Mouse (Mus musculus) small intestine, adult 2 months (tissue): ENCODE measurements at regions not wholly inside any gene's neighbourhood (a gene's known extent, or its start where the extent isn't known, plus 50 kb on each side); places are given as distances from the start of the nearest gene placed in this dataset.

ENCODE experiments used
- CTCF ChIP-seq: fragments of 200-500 bp; IDR thresholded peaks from 2 replicates; pipeline ENCODE4 v1.5.1; 2012; ENCODE audit warnings: low read depth, mild to moderate bottlenecking, control low read depth, inconsistent platforms, low read length, moderate library complexity, mixed read lengths; ENCODE audit not compliant: insufficient replicate concordance, insufficient read length; ENCODE audit errors: extremely low read depth
- POLR2A ChIP-seq: fragments of 200-500 bp; IDR thresholded peaks from 2 replicates; pipeline ENCODE4 v1.6.1; 2012; ENCODE audit warnings: low read depth, mild to moderate bottlenecking, control low read depth, inconsistent platforms, low read length, moderate library complexity

GRCm38 (mm10) chr1:73178810-73179209, 163.1 kb upstream of the Tnp1 start:
- no peak for TF ChIP-seq POLR2A
- no peak for TF ChIP-seq CTCF
